Mouse (Mus musculus) lung, postnatal 0 days (tissue): Measurements from ENCODE around the gene Mrps2.

Experiments
- CTCF ChIP-seq: IDR thresholded peaks from 2 replicates; pipeline ENCODE4 v1.5.1; 2016; ENCODE audit warnings: antibody characterized with exemption, mild to moderate bottlenecking
- EP300 ChIP-seq: IDR thresholded peaks from 2 replicates; pipeline ENCODE4 v1.6.1; 2016; ENCODE audit warnings: antibody characterized with exemption, mild to moderate bottlenecking, control low read depth

DNA sequence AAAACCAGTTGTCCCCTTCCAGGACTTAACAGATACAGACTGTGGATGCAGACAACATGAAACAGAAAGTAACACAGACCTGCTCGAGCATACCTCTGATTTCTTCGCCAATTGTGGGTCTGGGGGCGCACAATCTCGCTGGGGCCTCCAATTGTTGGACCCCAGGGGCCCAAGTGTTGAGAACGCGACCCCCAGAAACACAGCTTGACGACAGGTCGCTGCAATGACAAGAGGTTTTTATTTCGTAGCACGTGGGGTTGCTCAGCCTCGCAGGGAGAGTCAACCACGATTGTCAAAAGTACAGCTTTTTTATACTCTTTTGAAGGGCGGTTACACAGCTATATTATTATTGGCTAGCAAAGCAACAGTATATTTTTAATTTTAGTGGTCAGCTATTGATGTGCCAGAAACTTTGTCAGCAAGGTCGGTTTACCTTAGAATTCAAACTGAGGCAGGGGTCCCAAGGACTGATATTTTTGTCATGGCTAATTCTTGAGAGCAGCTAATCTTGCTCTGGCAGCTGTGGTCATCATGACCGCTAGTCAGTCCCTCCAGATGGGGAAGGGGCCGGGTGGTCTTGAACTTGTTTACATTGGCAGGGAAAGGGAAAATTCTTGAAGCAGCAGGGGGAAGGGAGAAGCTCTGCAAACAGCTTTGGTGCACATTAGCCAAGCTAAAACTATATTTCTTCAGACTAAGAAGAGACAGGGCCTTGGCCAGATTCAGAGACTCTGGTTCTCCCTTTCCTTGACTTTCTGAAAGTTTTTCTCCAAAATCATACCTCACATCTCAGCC, 28.1 kb downstream of the Mrps2 start:
- TF ChIP-seq EP300 = no peak
- TF ChIP-seq CTCF = no peak
